Mouse (Mus musculus): Measurements from ENCODE around the gene Wdr25.
A peak's percentile ranks its signal among the peaks of the same experiment; 100 is the strongest.

Gene Wdr25

GRCm38 (mm10) chr12:108892989-108893714, at the start of gene Wdr25:
TSS of gene Wdr25 (plus strand) at chr12:108893631.
- DNase-seq: peak; percentile 64 to 81

- DNase-seq: peak; percentile 32 to 52
These were observed 45.4 kb upstream of the Wdr25 start for GRCm38 (mm10) chr12:108848033-108848432.

GRCm38 (mm10) chr12:108849488-108850022, 43.9 kb upstream of the Wdr25 start:
- no peak for DNase-seq

GRCm38 (mm10) chr12:108850129-108850528, 43.3 kb upstream of the Wdr25 start:
- DNase-seq: peak; percentile 39 to 57

- DNase-seq: no peak
These were observed 42.5 kb upstream of the Wdr25 start for GRCm38 (mm10) chr12:108850886-108851285.

GRCm38 (mm10) chr12:108852822-108853221, 40.6 kb upstream of the Wdr25 start:
- DNase-seq: no peak

GRCm38 (mm10) chr12:108855081-108855480, 38.4 kb upstream of the Wdr25 start:
- no peak for DNase-seq

GRCm38 (mm10) chr12:108856186-108856585, 37.2 kb upstream of the Wdr25 start:
- no peak for DNase-seq

GRCm38 (mm10) chr12:108857109-108857508, 36.3 kb upstream of the Wdr25 start:
- DNase-seq: no peak

- peak; percentile 42 to 60 for DNase-seq
These were observed 35.7 kb upstream of the Wdr25 start for GRCm38 (mm10) chr12:108857589-108858184.

- DNase-seq: no peak
These were observed 34.9 kb upstream of the Wdr25 start for GRCm38 (mm10) chr12:108858486-108858885.

GRCm38 (mm10) chr12:108865007-108865494, 28.4 kb upstream of the Wdr25 start:
- DNase-seq: peak; percentile 82 to 86

GRCm38 (mm10) chr12:108869575-108869974, 23.9 kb upstream of the Wdr25 start:
- DNase-seq: no peak

GRCm38 (mm10) chr12:108873122-108873521, 20.3 kb upstream of the Wdr25 start:
- DNase-seq: no peak

- DNase-seq: no peak
These were observed 14.3 kb upstream of the Wdr25 start for GRCm38 (mm10) chr12:108879138-108879537.

GRCm38 (mm10) chr12:108880606-108881005, 12.8 kb upstream of the Wdr25 start:
- peak; percentile 53 to 70 for DNase-seq

- no peak for DNase-seq
These were observed 12.2 kb upstream of the Wdr25 start for GRCm38 (mm10) chr12:108881192-108881591.

GRCm38 (mm10) chr12:108882776-108883175, 10.7 kb upstream of the Wdr25 start:
- DNase-seq: no peak

GRCm38 (mm10) chr12:108885906-108886305, 7.5 kb upstream of the Wdr25 start:
- no peak for DNase-seq

GRCm38 (mm10) chr12:108887077-108887476, 6.4 kb upstream of the Wdr25 start:
- DNase-seq: no peak

GRCm38 (mm10) chr12:108888632-108889031, 4.8 kb upstream of the Wdr25 start:
- peak; percentile 53 to 73 for DNase-seq

- peak; percentile 97 for DNase-seq
These were observed 442 bp downstream of the Wdr25 start, which contains the start of gene Wars for GRCm38 (mm10) chr12:108893715-108894431. TSS of gene Wars (minus strand) at chr12:108894174.

- no peak for DNase-seq
These were observed 993 bp downstream of the Wdr25 start for GRCm38 (mm10) chr12:108894432-108894816.
